Mouse (Mus musculus) neural tube, postnatal 0 days (tissue): Measurements from ENCODE around the gene Catip. TPM values are rescaled to one million over a fixed set of nuclear protein-coding genes. Genes with fewer than 3 reads are reported as not detected.

ENCODE experiments used
- microRNA counts: library from miRNA; unstranded; fragments of <30 nt; microRNA quantifications from one replicate; lab custom pipeline; 2015
- microRNA-seq: library from miRNA; unstranded; fragments of <30 nt; microRNA quantifications from one replicate; pipeline ENCODE4, GENCODE M21; 2016
- polyA plus RNA-seq: library from polyadenylated mRNA; unstranded; fragments of >200 nt; fragmentation: Nextera tagmentation; extraction: Ambion mirVana; gene quantifications from 2 replicates; pipeline ENCODE4 v1.2.1, GENCODE M21; 2015

Gene Catip
- polyA plus RNA-seq: 1.6 and 2.3 TPM in 2 replicates

DNA sequence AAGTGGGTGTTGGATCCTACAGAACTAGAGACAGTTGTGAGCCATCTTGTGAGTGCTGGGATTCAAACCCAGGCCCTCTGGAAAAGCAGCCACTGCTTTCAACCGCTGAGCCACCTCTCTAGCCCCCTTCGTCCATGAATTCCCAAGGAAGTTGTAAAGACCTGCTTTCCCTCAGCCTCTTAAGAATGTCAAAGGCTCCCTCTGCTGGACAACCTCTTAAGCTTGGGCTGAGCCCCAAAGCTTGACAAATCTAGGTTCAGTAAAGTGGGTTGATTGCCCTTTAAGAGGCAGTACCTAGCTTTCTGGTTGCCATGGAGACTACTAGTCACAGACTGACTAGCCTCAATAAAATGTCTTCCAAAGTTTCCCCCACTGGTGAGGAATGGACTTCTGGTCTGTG, at the start of gene Catip:
Gene Catip, plus strand, starts transcription at position 297 of the 400 bp plus-strand sequence.

GRCm38 (mm10) chr1:74374980-74375379, 13.1 kb downstream of the Catip start, which contains the start of gene Slc11a1:
TSS of gene Slc11a1 (plus strand) at chr1:74375195.

DNA sequence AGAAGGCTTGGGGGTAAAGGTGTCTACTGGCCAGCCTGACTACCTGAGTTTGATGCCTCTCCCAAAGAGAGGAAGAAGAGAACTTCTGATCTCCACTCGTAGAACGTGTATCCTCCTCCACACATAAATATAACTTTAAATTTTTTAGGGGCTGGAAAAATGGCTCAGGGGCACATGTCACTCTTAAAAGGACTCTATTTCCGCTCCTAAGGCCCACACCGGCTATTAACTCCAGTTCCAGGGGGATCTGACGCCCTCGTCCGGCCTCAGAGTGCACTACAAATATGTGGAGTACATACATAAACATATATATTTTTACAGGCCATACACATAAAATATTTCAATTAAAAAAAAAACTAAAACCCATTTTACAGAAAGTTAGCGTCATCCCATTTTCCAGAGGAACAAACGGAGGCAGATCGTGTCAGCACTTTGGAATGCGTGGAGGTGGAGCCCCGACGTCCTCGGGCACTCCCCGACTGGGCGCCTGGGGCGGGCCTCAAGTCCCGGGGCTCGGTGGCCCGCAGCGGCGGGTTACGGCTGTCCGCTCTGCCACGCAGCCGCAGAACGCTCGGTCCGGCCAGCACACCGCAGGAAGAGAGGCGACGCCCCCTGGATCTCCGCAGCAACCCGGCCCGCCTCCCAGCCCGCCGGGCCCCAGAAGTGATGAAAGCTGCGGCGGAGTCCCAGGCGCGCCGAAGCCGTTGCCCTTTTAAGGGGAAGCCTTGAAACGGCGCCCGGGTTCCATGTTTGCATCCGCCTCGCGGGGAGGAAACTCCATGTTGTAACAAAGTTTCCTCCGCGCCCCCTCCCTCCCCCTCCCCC, 29.2 kb downstream of the Catip start, which contains the start of gene Ctdsp1:
Gene Ctdsp1, plus strand, starts transcription at position 586 of the 825 bp plus-strand sequence.

DNA sequence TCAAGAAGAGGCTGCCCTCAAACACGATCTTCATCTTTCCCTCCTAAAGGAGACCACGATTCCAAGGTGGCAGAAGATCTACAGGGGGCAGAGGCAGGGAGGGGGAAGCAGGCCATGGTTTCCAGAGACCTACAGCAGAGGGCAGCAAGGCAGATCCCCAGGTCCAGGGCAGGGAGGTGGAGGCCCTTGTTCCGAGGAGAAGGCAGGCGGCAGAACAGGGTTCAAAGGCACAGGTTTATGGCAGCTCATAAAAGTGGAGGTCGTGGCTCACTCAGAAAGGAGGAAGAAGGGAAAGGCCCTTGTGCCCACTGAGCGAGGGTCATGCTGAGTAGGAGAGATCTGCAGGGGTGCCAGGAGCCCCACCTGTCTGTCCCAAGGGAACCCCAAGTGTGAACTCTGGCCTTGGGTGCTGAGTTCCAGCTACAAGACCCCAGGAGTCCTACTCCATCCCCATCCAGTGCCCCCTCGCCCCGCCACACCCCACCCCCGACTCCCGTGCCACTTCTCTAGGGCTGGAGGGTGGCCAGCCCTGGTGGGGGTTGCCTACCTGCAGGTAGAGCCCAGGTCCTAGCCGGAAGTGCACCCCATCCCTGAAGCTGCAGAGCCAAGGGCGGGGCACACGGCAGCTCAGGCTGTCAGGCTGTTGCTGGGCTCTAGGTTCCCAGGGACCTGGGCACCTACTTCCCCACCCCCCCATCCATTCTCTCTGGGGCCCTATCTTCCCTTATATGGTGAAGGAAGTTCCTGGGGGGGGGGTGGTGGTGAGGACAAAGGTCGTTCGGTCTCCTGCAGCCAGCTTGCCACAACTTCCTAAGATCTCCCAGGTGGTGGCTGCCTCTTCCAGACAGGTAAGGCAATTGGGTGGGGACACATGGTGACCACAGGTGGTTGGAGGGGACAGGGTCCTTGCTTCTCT, 46.9 kb downstream of the Catip start, which contains the start of gene Vil1:
Gene Vil1, plus strand, starts transcription at position 788 of the 916 bp plus-strand sequence.

MicroRNA genes within 50 kb of the gene (microRNA counts, 519-probe panel; counts per million panel counts)
- 4,589 counts per million, percentile 50 among the panel's probes with 10 or more counts for microRNA mmu-miR-26b (lab: Ali Mortazavi, UCI)

Small RNA genes within 50 kb of the gene (microRNA-seq; reads per million reads assigned to microRNA genes)
- 15,573 reads per million, percentile 97 among the genes with 10 or more reads in this experiment for gene Mir26b

Other genes starting within 250 kb of the Catip start
- gene Tns1, start 237.7 kb upstream of the Catip start, polyA plus RNA-seq: 14.3 and 15.2 TPM in 2 replicates
- 0.13 TPM in 1 of 2 replicates, not detected in the other for gene Rufy4, start 236.6 kb upstream of the Catip start, polyA plus RNA-seq
- gene Cxcr2, start 208.1 kb upstream of the Catip start, polyA plus RNA-seq: 0.11 and 0.15 TPM in 2 replicates
- gene Cxcr1, start 167.5 kb upstream of the Catip start, polyA plus RNA-seq: not detected in 2 replicates
- 379 and 398 TPM in 2 replicates for gene Arpc2, start 126.0 kb upstream of the Catip start, polyA plus RNA-seq
- 0.19 TPM in 1 of 2 replicates, not detected in the other for gene Gpbar1, start 83.6 kb upstream of the Catip start, polyA plus RNA-seq
- 211 and 240 TPM in 2 replicates for gene Aamp, start 77.4 kb upstream of the Catip start, polyA plus RNA-seq
- 178 and 193 TPM in 2 replicates for gene Pnkd, start 77.2 kb upstream of the Catip start, polyA plus RNA-seq
- 17.0 and 19.7 TPM in 2 replicates for gene Tmbim1, start 56.5 kb upstream of the Catip start, polyA plus RNA-seq
- 2.3 and 3.9 TPM in 2 replicates for gene Slc11a1, start 13.1 kb downstream of the Catip start, polyA plus RNA-seq
- 21.9 and 22.0 TPM in 2 replicates for gene Ctdsp1, start 29.4 kb downstream of the Catip start, polyA plus RNA-seq
- gene Vil1, start 47.3 kb downstream of the Catip start, polyA plus RNA-seq: 0.28 TPM in 2 replicates
- gene Cnot9, start 143.9 kb downstream of the Catip start, polyA plus RNA-seq: 38.1 and 38.4 TPM in 2 replicates
- 11.7 and 11.9 TPM in 2 replicates for gene Plcd4, start 180.8 kb downstream of the Catip start, polyA plus RNA-seq
- gene Usp37, start 182.2 kb downstream of the Catip start, polyA plus RNA-seq: 13.7 and 14.3 TPM in 2 replicates
- 5.8 and 6.9 TPM in 2 replicates for gene Zfp142, start 226.1 kb downstream of the Catip start, polyA plus RNA-seq
- 14.6 and 15.8 TPM in 2 replicates for gene Bcs1l, start 226.2 kb downstream of the Catip start, polyA plus RNA-seq
- 44.8 and 49.6 TPM in 2 replicates for gene Rnf25, start 239.3 kb downstream of the Catip start, polyA plus RNA-seq
- 8.4 and 10.6 TPM in 2 replicates for gene Stk36, start 239.3 kb downstream of the Catip start, polyA plus RNA-seq